Mouse (Mus musculus) forebrain, embryonic 13.5 days (tissue): Measurements from ENCODE around the gene Rps7. TPM values are rescaled to one million over a fixed set of nuclear protein-coding genes. Genes with fewer than 3 reads are reported as not detected.

Source experiments
- ATAC-seq: fragments of 200-750 bp; cut with Nextera tagmentation; 2 replicates; pipeline ENCODE4 v1.8.0; 2017
- H3K27ac ChIP-seq: fragments of 300-500 bp; sonication (generic); 2 replicates; pipeline ENCODE4 v1.5.1; 2015; ENCODE audit warnings: inconsistent platforms, mild to moderate bottlenecking, moderate library complexity
- H3K27me3 ChIP-seq: fragments of 300-500 bp; sonication (generic); 2 replicates; pipeline ENCODE4 v1.6.1; 2015; ENCODE audit warnings: mild to moderate bottlenecking, inconsistent platforms
- H3K36me3 ChIP-seq: fragments of 300-500 bp; sonication (generic); 2 replicates; pipeline ENCODE4 v1.6.1; 2015; ENCODE audit warnings: mild to moderate bottlenecking, inconsistent platforms; ENCODE audit not compliant: poor library complexity, severe bottlenecking
- H3K4me1 ChIP-seq: fragments of 300-500 bp; sonication (generic); 2 replicates; pipeline ENCODE4 v1.6.1; 2015; ENCODE audit warnings: inconsistent platforms
- H3K4me2 ChIP-seq: fragments of 300-500 bp; sonication (generic); 2 replicates; pipeline ENCODE4 v1.6.1; 2015; ENCODE audit warnings: inconsistent platforms, mild to moderate bottlenecking, moderate library complexity
- H3K4me3 ChIP-seq: fragments of 300-500 bp; sonication (generic); 2 replicates; pipeline ENCODE4 v1.5.1; 2015; ENCODE audit warnings: mild to moderate bottlenecking, inconsistent platforms
- H3K9ac ChIP-seq: fragments of 300-500 bp; sonication (generic); 2 replicates; pipeline ENCODE4 v1.6.1; 2015; ENCODE audit warnings: mild to moderate bottlenecking, inconsistent platforms
- H3K9me3 ChIP-seq: fragments of 300-500 bp; sonication (generic); replicated peaks from 2 replicates; pipeline ENCODE4 v1.6.1; 2016; ENCODE audit warnings: inconsistent platforms
- WGBS: fragments of 180-500 bp; shearing (Covaris S2); methylation state at CpG from one replicate; pipeline ENCODE4 v1.1.7; 2015; 5-methylcytosine and 5-hydroxymethylcytosine counted together
- polyA plus RNA-seq: library from polyadenylated mRNA; unstranded; fragments of >200 nt; fragmentation: Nextera tagmentation; extraction: Ambion mirVana; gene quantifications from 2 replicates; pipeline ENCODE4 v1.2.1, GENCODE M21; 2015

The Rps7 gene
- 536 and 650 TPM in 2 replicates for polyA plus RNA-seq

- Histone ChIP-seq H3K27me3 (no peaks in the 10 kb centered on the region), H3K4me1 (peaks cover 17% of the 10 kb centered on the region), H3K27ac (peak within 1 kb of the TSS; percentile 88), H3K4me3 (peak within 1 kb of the TSS; percentile 92), H3K9ac (peak within 1 kb of the TSS; percentile 99), H3K4me2 (peak within 1 kb of the TSS; percentile 82), H3K9me3 (no peaks in the 10 kb centered on the region), H3K36me3 (peaks cover 37% of the 10 kb centered on the region)
- 7% methylated on average over 69 of the region's 69 CpGs for WGBS
- peak; percentile 98 for ATAC-seq
Measured at GRCm38 (mm10) chr12:28635535-28636476, at the start of gene Rps7. TSS of gene Rps7 (minus strand) at chr12:28635953.

DNA sequence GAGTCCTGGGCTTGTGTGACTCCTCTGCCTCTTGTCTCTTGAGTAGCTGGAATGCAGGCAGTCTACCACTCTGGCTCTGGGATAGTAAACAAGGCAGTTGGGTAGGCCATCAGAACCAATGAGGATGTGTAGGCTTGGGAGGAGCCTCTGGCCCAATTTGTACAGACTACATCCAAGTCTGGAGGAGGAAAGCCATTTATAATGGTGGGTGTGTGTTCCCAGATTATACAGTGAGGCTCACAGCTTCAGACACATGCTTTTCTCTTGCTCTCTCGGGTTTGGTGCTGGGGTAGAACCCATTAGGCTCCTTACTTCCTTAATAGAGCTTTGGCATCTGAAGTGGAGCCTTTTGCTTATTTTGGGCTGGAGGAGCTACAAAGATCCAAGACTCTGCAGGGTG, 48.9 kb upstream of the Rps7 start:
- Histone ChIP-seq H3K27me3 (no peaks in the 10 kb centered on the region), H3K9me3 (no peaks in the 10 kb centered on the region), H3K36me3 (peaks cover 17% of the 10 kb centered on the region; the same call in 1 of the 2 replicates), H3K4me2 (no peak overlapping the region), H3K4me1 (no peaks in the 10 kb centered on the region), H3K27ac (no peak overlapping the region), H3K9ac (no peak overlapping the region), H3K4me3 (no peak overlapping the region)
- no peak for ATAC-seq
- 69% methylated on average over 1 of the region's 1 CpGs for WGBS

DNA sequence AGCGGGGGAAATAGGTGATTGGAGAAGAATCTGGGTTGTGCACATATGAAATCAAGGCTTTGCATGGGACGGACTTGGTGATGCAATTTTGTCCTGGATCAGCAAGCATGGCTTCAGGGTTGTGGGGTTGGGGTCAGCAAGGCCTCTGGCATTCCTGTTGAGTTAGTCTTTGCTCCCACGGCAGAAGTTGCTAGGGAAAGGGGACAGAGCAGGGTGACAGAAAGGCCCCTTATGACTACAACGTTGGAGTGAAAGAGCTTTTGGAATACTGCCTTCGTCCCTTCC, 40.1 kb upstream of the Rps7 start:
- H3K9ac ChIP-seq, result peak overlapping the region; percentile 69
- H3K27ac ChIP-seq, result peak overlapping the region; percentile 86
- peak overlapping the region; percentile 57 for H3K4me2 ChIP-seq
- peak overlapping the region; percentile 50 for H3K4me3 ChIP-seq
- 74% methylated on average over 5 of the region's 5 CpGs for WGBS
- H3K36me3 ChIP-seq, result 0 out of 2 replicates have a peak, but pooled peaks cover 3% of the 10 kb centered on the region
- ATAC-seq, result no peak
- peaks cover 9% of the 10 kb centered on the region for H3K4me1 ChIP-seq
- H3K27me3 ChIP-seq, result no peaks in the 10 kb centered on the region
- H3K9me3 ChIP-seq, result no peaks in the 10 kb centered on the region

DNA sequence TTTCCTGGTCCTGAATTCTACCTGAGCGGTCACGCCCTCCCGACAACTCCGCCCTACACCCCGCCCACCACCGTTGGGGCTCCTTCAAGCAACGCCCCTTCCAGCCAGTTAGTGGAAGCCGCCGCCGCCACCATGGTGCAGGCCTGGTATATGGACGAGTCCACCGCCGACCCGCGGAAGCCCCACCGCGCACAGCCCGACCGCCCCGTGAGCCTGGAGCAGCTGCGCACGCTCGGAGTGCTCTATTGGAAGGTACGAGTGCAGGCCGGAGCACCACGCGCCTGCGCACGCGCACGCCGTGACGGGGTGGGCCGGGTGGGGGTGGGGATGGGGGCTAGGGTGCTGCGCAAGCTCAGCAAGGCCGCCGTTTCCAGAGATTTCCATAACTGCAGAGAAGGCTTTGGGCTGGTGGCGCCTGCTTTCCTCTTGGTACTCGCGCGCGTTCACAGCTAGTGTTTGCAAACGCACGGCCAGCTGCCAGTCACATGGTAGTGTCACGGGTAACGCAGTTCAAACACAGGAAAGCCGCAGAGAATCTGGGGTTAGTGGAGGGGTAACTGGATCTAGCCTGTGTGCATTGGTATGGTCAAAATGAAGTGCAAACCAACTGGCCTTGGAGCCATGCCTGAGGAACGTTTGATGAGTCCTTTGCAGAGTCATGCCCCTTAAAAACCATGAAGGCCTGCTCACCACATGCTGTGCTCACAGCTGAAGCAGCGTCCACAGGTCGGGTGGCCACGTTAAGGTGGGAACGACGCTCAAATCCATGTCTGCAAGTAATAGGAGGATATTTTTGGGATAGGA, 39.6 kb upstream of the Rps7 start, which contains the start of gene Adi1:
TSS of gene Adi1 (plus strand) at position 111 of the 804 bp plus-strand sequence.
- WGBS, result 3% methylated on average over 52 of the region's 53 CpGs
- Histone ChIP-seq H3K4me1 (peaks cover 9% of the 10 kb centered on the region), H3K36me3 (0 out of 2 replicates have a peak, but pooled peaks cover 3% of the 10 kb centered on the region), H3K4me2 (peak within 1 kb of the TSS; percentile 57), H3K9me3 (no peaks in the 10 kb centered on the region), H3K4me3 (peak within 1 kb of the TSS; percentile 50), H3K27ac (peak within 1 kb of the TSS; percentile 86), H3K9ac (peak within 1 kb of the TSS; percentile 69), H3K27me3 (no peaks in the 10 kb centered on the region)
- ATAC-seq, result peak; percentile 98

GRCm38 (mm10) chr12:28674038-28674720, 38.4 kb upstream of the Rps7 start:
- no peak overlapping the region for H3K9ac ChIP-seq
- H3K27me3 ChIP-seq, result no peaks in the 10 kb centered on the region
- no peak overlapping the region for H3K27ac ChIP-seq
- H3K4me3 ChIP-seq, result peak overlapping the region; percentile 50; the same call in 1 of the 2 replicates
- peak overlapping the region; percentile 57 for H3K4me2 ChIP-seq
- H3K4me1 ChIP-seq, result peaks cover 9% of the 10 kb centered on the region
- WGBS, result 87% methylated on average over 10 of the region's 10 CpGs
- H3K9me3 ChIP-seq, result no peaks in the 10 kb centered on the region
- ATAC-seq, result no peak
- H3K36me3 ChIP-seq, result 0 out of 2 replicates have a peak, but pooled peaks cover 3% of the 10 kb centered on the region

- Histone ChIP-seq H3K27ac (no peak overlapping the region), H3K4me3 (no peak overlapping the region), H3K36me3 (peaks cover 6% of the 10 kb centered on the region; the same call in 1 of the 2 replicates), H3K4me2 (no peak overlapping the region), H3K27me3 (no peaks in the 10 kb centered on the region), H3K9ac (no peak overlapping the region), H3K4me1 (peaks cover 13% of the 10 kb centered on the region), H3K9me3 (no peaks in the 10 kb centered on the region)
- ATAC-seq, result no peak
- WGBS, result 61% methylated on average over 8 of the region's 8 CpGs
Measured at GRCm38 (mm10) chr12:28667287-28667686, 31.5 kb upstream of the Rps7 start.

- H3K27ac ChIP-seq, result no peak overlapping the region
- peaks cover 10% of the 10 kb centered on the region; the same call in 1 of the 2 replicates for H3K36me3 ChIP-seq
- no peak overlapping the region for H3K4me2 ChIP-seq
- H3K9ac ChIP-seq, result no peak overlapping the region
- H3K4me3 ChIP-seq, result no peak overlapping the region
- H3K27me3 ChIP-seq, result no peaks in the 10 kb centered on the region
- no peak for ATAC-seq
- H3K4me1 ChIP-seq, result peaks cover 13% of the 10 kb centered on the region
- no peaks in the 10 kb centered on the region for H3K9me3 ChIP-seq
- 85% methylated on average over 4 of the region's 4 CpGs for WGBS
Measured at GRCm38 (mm10) chr12:28666734-28667133, 31.0 kb upstream of the Rps7 start.

GRCm38 (mm10) chr12:28662628-28663027, 26.9 kb upstream of the Rps7 start:
- ATAC-seq, result no peak
- peaks cover 13% of the 10 kb centered on the region for H3K4me1 ChIP-seq
- no peak overlapping the region for H3K4me2 ChIP-seq
- no peaks in the 10 kb centered on the region for H3K27me3 ChIP-seq
- no peak overlapping the region for H3K27ac ChIP-seq
- 89% methylated on average over 4 of the region's 4 CpGs for WGBS
- no peak overlapping the region for H3K4me3 ChIP-seq
- H3K9me3 ChIP-seq, result no peaks in the 10 kb centered on the region
- peaks cover 45% of the 10 kb centered on the region for H3K36me3 ChIP-seq
- no peak overlapping the region for H3K9ac ChIP-seq

DNA sequence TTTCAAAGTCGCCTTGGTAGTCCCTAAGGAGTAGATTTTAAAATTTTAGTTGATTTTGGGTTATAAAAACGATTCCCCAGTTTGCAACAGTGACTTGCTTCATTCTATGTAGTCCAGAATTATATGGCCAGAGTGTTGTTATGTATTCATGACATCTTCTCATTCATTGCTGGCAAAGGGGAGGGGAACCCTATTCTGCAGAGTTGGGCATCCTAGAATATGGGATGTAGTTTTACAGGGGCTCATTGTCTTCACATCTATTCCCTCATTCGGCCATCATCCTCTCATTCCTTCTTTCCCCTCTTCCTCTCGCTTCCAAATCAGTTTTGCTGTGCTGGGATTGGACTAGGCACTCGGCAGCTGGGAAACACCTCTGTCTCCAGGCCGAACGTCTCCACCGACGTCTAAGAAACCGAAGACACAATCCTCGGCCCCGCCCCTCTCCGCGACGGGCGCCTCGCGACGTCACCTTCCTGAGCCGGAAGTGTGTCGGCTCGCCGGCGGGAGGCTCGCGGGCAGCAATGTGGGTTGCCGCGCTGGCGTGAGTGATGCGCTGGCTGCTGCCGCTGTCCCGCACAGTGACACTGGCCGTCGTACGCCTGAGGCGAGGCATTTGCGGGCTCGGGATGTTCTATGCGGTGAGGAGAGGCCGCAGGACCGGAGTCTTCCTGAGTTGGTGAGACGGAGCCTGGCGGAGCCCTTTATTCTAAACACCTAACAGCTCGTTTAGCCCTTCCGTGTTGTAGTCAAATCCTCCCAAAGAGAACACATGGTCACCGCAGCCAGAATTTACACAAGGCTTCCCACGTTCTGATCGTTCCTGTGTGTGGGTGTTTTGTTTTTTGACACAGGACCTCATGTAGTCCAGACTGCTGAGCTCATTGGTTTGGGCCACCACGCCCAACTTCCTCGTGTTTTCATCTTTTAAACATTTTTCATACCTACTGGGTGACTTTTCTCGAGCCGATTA, 13.7 kb upstream of the Rps7 start, which contains the start of gene Rnaseh1:
TSS of gene Rnaseh1 (plus strand) at position 462 of the 970 bp plus-strand sequence.
- peak within 1 kb of the TSS; percentile 79 for H3K4me2 ChIP-seq
- H3K4me3 ChIP-seq, result peak within 1 kb of the TSS; percentile 90
- peaks cover 10% of the 10 kb centered on the region for H3K4me1 ChIP-seq
- ATAC-seq, result peak; percentile 97
- peaks cover 19% of the 10 kb centered on the region for H3K36me3 ChIP-seq
- peaks cover 15% of the 10 kb centered on the region for H3K27me3 ChIP-seq
- no peaks in the 10 kb centered on the region for H3K9me3 ChIP-seq
- 2% methylated on average over 52 of the region's 52 CpGs for WGBS
- H3K9ac ChIP-seq, result peak within 1 kb of the TSS; percentile 88
- peak within 1 kb of the TSS; percentile 80 for H3K27ac ChIP-seq

GRCm38 (mm10) chr12:28638778-28639177, 3.0 kb upstream of the Rps7 start:
- Histone ChIP-seq H3K9ac (no peak overlapping the region), H3K4me2 (no peak overlapping the region), H3K9me3 (no peaks in the 10 kb centered on the region), H3K36me3 (peaks cover 8% of the 10 kb centered on the region), H3K4me1 (peaks cover 11% of the 10 kb centered on the region), H3K27me3 (peaks cover 5% of the 10 kb centered on the region; the same call in 1 of the 2 replicates), H3K27ac (no peak overlapping the region), H3K4me3 (no peak overlapping the region)
- no peak for ATAC-seq
- 67% methylated on average over 2 of the region's 2 CpGs for WGBS
